Mouse (Mus musculus) CH12.LX (cell line): Measurements from ENCODE around the gene Tmem229b. TPM values are rescaled to one million over a fixed set of nuclear protein-coding genes. Genes with fewer than 3 reads are reported as not detected.

Experiments used
- DNase-seq: peaks from one replicate; pipeline ENCODE4 v3.0.0-alpha.2; 2013; ENCODE audit errors: extremely low read depth
- H3K27ac ChIP-seq: 2 replicates; pipeline ENCODE4 v1.5.1; 2012; ENCODE audit warnings: low read depth, mild to moderate bottlenecking, control low read depth, moderate library complexity; ENCODE audit not compliant: insufficient read depth
- H3K27me3 ChIP-seq: replicated peaks from 2 replicates; pipeline ENCODE3; 2012; ENCODE audit warnings: inconsistent platforms
- H3K36me3 ChIP-seq, 2 experiments: replicated peaks in 1 of 2; 2 replicates each; pipeline versions ENCODE3 to v1.6.1; 2012; ENCODE audit warnings: inconsistent platforms in 1 of 2, low read length in 1 of 2, mild to moderate bottlenecking in 1 of 2, mixed read lengths in 1 of 2, moderate library complexity in 1 of 2; ENCODE audit not compliant: control insufficient read depth in 1 of 2, insufficient read depth in 1 of 2
- H3K4me1 ChIP-seq, 2 experiments: 2 replicates each; pipeline ENCODE4 v1.6.1; 2012; ENCODE audit warnings: inconsistent platforms in 1 of 2, moderate library complexity in 1 of 2; ENCODE audit not compliant: insufficient read depth in 2 of 2, control insufficient read depth in 1 of 2
- H3K4me2 ChIP-seq: 2 replicates; pipeline ENCODE4 v1.6.1; 2012; ENCODE audit warnings: low read depth, mild to moderate bottlenecking, control low read depth; ENCODE audit not compliant: poor library complexity, insufficient read depth, severe bottlenecking
- H3K4me3 ChIP-seq, 3 experiments: fragments of 150-350 bp in 1 of 3; sonication (generic) in 1 of 3; replicated peaks in 1 of 3; 2 replicates each; pipeline versions ENCODE3 to v1.5.1; 2011 to 2012; ENCODE audit warnings: low read depth in 2 of 3, low read length in 2 of 3, mild to moderate bottlenecking in 2 of 3, moderate library complexity in 2 of 3, control low read depth in 1 of 3, improper control_type of control experiment in 1 of 3, inconsistent platforms in 1 of 3, mixed read lengths in 1 of 3; ENCODE audit not compliant: poor library complexity in 1 of 3
- H3K79me2 ChIP-seq: replicated peaks from 2 replicates; pipeline ENCODE4 v1.6.1; 2012; ENCODE audit warnings: mild to moderate bottlenecking, moderate library complexity; ENCODE audit not compliant: control insufficient read depth, poor library complexity, insufficient read depth, severe bottlenecking; ENCODE audit errors: extremely low read depth
- H3K9ac ChIP-seq: 2 replicates; pipeline ENCODE4 v1.6.1; 2012; ENCODE audit warnings: low read depth, mild to moderate bottlenecking, control low read depth, moderate library complexity; ENCODE audit not compliant: insufficient read depth
- H3K9me3 ChIP-seq: replicated peaks from 2 replicates; pipeline ENCODE3; 2012; ENCODE audit warnings: low read length, inconsistent platforms, mixed read lengths
- ELF1 ChIP-seq: IDR thresholded peaks from 2 replicates; pipeline ENCODE4 v1.6.1; 2014; ENCODE audit warnings: low read depth, mild to moderate bottlenecking, inconsistent platforms, low read length, improper control_type of control experiment
- ETS1 ChIP-seq: conservative IDR thresholded peaks from 2 replicates; pipeline ENCODE4 v1.6.1; 2012; ENCODE audit warnings: low read depth, mild to moderate bottlenecking, inconsistent platforms, low read length, improper control_type of control experiment, moderate library complexity
- GABPA ChIP-seq: IDR thresholded peaks from 2 replicates; pipeline ENCODE4 v1.6.1; 2012; ENCODE audit warnings: low read depth, low read length, improper control_type of control experiment, inconsistent platforms; ENCODE audit not compliant: insufficient replicate concordance
- HCFC1 ChIP-seq: IDR thresholded peaks from 2 replicates; pipeline ENCODE4 v1.6.1; 2012; ENCODE audit warnings: low read depth, mild to moderate bottlenecking, inconsistent platforms, low read length, improper control_type of control experiment
- IRF4 ChIP-seq: IDR thresholded peaks from 2 replicates; pipeline ENCODE4 v1.6.1; 2014; ENCODE audit warnings: low read depth, mild to moderate bottlenecking, inconsistent platforms, low read length, improper control_type of control experiment
- MAX ChIP-seq: IDR thresholded peaks from 2 replicates; pipeline ENCODE4 v1.6.1; 2011; ENCODE audit warnings: low read length, improper control_type of control experiment
- MAZ ChIP-seq: IDR thresholded peaks from 2 replicates; pipeline ENCODE4 v1.6.1; 2012; ENCODE audit warnings: low read depth, mild to moderate bottlenecking, inconsistent platforms, low read length, improper control_type of control experiment, moderate library complexity
- MYC ChIP-seq: IDR thresholded peaks from 2 replicates; pipeline ENCODE4 v1.6.1; 2011; ENCODE audit warnings: low read depth, mild to moderate bottlenecking, improper control_type of control experiment, low read length
- NELFE ChIP-seq: IDR thresholded peaks from 2 replicates; pipeline ENCODE4 v1.6.1; 2011; ENCODE audit warnings: low read depth, low read length, improper control_type of control experiment
- PAX5 ChIP-seq: IDR thresholded peaks from 2 replicates; pipeline ENCODE4 v1.6.1; 2012; ENCODE audit warnings: low read length, inconsistent platforms, mixed read lengths
- POLR2A ChIP-seq: IDR thresholded peaks from 2 replicates; pipeline ENCODE4 v1.6.1; 2011; ENCODE audit warnings: low read depth, mild to moderate bottlenecking, improper control_type of control experiment, low read length
- POLR2AphosphoS2 ChIP-seq: IDR thresholded peaks from 2 replicates; pipeline ENCODE4 v1.6.1; 2011; ENCODE audit warnings: low read depth, low read length, improper control_type of control experiment
- RAD21 ChIP-seq: IDR thresholded peaks from 2 replicates; pipeline ENCODE4 v1.6.1; 2011; ENCODE audit warnings: low read depth, mild to moderate bottlenecking, low read length, improper control_type of control experiment, moderate library complexity
- SIN3A ChIP-seq: IDR thresholded peaks from 2 replicates; pipeline ENCODE4 v1.6.1; 2012; ENCODE audit warnings: low read length, improper control_type of control experiment, inconsistent platforms
- SMC3 ChIP-seq: IDR thresholded peaks from 2 replicates; pipeline ENCODE4 v1.6.1; 2011; ENCODE audit warnings: low read depth, low read length, improper control_type of control experiment
- TBP ChIP-seq: conservative IDR thresholded peaks from 2 replicates; pipeline ENCODE4 v1.6.1; 2011; ENCODE audit warnings: low read depth, low read length, improper control_type of control experiment
- ZMIZ1 ChIP-seq: IDR thresholded peaks from 2 replicates; pipeline ENCODE4 v1.6.1; 2012; ENCODE audit warnings: low read depth, mild to moderate bottlenecking, inconsistent platforms, low read length, improper control_type of control experiment
- ZNF384 ChIP-seq: IDR thresholded peaks from 2 replicates; pipeline ENCODE4 v1.6.1; 2012; ENCODE audit warnings: low read depth, low read length, improper control_type of control experiment, inconsistent platforms
- dilution Hi-C: fragments of 300-500 bp; cut with MboI; formaldehyde crosslinking; loops from 2 replicates; pipeline ENCODE4 v1.14.3; 2020; ENCODE audit warnings: low sequenced_read_pairs; ENCODE audit not compliant: extremely low pct_unique_long_range_greater_than_20kb, extremely low pct_ligation_motif_present
- in situ Hi-C: fragments of 300-500 bp; cut with MboI; formaldehyde crosslinking; loops from 3 replicates; pipeline ENCODE4 v1.14.3; 2019; ENCODE audit warnings: low sequenced_read_pairs, low pct_ligation_motif_present, low pct_unique_long_range_greater_than_20kb, mixed read lengths
- polyA plus RNA-seq: library from polyadenylated mRNA; unstranded; fragments of >175 nt; gene quantifications from 2 replicates; pipeline ENCODE4 v1.2.1, GENCODE M21; 2012; ENCODE audit warnings: low read depth; ENCODE audit not compliant: insufficient read length
- total RNA-seq, 2 experiments: library from RNA; depleted of rRNA; stranded (reverse); fragments of 300-350 nt in 1 of 2; fragments of >200 nt in 1 of 2; gene quantifications; 2 replicates each; pipeline ENCODE4 v1.2.3; 2012 to 2014

The Tmem229b gene
- total and polyA plus RNA-seq, 3 experiments: 41.7 to 129 (median 66.5) TPM

GRCm38 (mm10) chr12:79016109-79016508 lies 8.7 kb upstream of the Tmem229b start:
- dilution Hi-C loops: no loop called here
- H3K4me3 ChIP-seq: no peak overlapping the region
- no peak overlapping the region for H3K27ac ChIP-seq
- no peaks in the 10 kb centered on the region for H3K79me2 ChIP-seq
- H3K9me3 ChIP-seq: no peaks in the 10 kb centered on the region
- H3K9ac ChIP-seq: no peak overlapping the region
- no peak for DNase-seq
- no peak for TF ChIP-seq ELF1
- TF ChIP-seq MAX: no peak
- H3K27me3 ChIP-seq: no peaks in the 10 kb centered on the region
- no peaks in the 10 kb centered on the region for H3K36me3 ChIP-seq
- no peak overlapping the region for H3K4me2 ChIP-seq
- H3K4me1 ChIP-seq: peaks cover 0 to 22% of the 10 kb centered on the region in 2 experiments; a peak in 2 of 4 replicates
- in situ Hi-C loops: no loop called here

- Histone ChIP-seq H3K27me3 (peaks cover 3% of the 10 kb centered on the region), H3K9ac (no peak overlapping the region), H3K36me3 (no peaks in the 10 kb centered on the region), H3K4me3 (no peak overlapping the region), H3K9me3 (no peaks in the 10 kb centered on the region), H3K4me2 (no peak overlapping the region), H3K4me1 (peaks cover 0 to 22% of the 10 kb centered on the region in 2 experiments; a peak in 2 of 4 replicates), H3K27ac (no peak overlapping the region), H3K79me2 (no peaks in the 10 kb centered on the region)
- no peak for DNase-seq
- in situ Hi-C loops: no loop called here
- TF ChIP-seq ZNF384 (no peak), RAD21 (no peak), ZMIZ1 (no peak), IRF4 (no peak), POLR2AphosphoS2 (no peak), HCFC1 (no peak), MAZ (no peak), PAX5 (no peak), GABPA (no peak), SMC3 (no peak), TBP (no peak), POLR2A (no peak), ETS1 (no peak), NELFE (no peak), SIN3A (no peak), MYC (no peak)
- dilution Hi-C loops: no loop called here
Observed at GRCm38 (mm10) chr12:79010569-79010968, 3.1 kb upstream of the Tmem229b start.
